Mouse (Mus musculus) R1 (cell line): Measurements from ENCODE around the gene Zbtb46.

Experiments used
- DNase-seq: peaks from one replicate; pipeline ENCODE4 v3.0.0-alpha.2; 2018; ENCODE audit warnings: low read depth, low spot score

Zbtb46 gene

DNA sequence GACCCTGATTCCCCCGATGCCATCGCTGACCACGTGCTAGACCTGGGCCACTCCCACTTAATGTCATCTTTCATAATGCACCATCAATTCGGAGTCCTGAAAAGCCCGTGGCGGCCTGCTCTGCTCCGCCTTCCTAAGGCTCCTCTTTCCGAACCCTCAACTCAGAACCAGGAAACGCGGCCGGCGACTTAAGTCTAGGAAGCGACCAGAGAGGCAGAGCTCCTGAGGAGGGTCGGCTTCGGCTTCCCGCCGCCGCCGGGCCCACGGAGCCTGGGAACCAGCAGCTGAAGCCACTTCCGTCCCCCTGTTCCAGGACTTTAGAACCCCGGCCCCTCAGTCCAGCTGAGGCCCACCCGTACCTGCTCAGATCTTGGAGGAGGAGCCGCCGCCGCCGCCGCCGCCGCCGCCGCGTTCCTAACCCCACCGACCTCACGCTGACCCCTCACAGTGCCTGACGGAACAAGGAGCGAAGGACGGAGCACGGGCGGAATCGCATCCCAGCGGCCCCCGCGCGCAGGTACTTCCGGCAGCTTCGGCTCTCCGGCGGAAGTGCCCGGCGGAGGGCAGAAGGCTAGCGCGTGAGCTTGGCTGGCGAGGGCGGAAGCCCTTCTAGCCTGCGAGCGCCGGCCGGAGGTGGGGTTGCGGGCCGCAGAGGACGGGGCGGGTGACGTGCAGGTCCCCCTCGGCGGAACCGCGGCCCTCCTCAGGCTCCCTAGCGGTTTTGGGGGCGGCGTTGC, 94.2 kb downstream of the Zbtb46 start, which contains the start of the genes Zgpat and Arfrp1:
TSS of gene Zgpat (plus strand) at position 69 of the 737 bp plus-strand sequence.
TSS of gene Arfrp1 (minus strand) at position 545 of the 737 bp plus-strand sequence.
- DNase-seq, result peak; percentile 92

DNA sequence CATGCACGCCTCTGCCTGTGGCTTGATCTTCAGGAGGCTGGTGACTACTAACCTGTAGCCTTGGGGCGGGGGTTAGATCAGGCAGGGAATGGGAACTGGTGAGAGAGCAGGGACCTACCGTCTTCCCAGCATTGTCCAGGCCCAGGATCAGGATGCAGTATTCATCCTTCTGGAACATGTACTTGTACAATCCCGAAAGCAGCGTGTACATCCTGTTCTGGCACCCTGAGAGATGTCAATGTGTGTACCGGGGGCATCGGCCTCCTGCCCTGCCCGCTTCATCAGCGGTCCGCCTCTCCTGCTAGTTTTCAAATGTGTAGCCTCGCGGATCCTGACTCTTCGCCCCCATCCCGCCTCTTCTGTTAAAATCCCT, 94.8 kb downstream of the Zbtb46 start:
- DNase-seq, result no peak

DNA sequence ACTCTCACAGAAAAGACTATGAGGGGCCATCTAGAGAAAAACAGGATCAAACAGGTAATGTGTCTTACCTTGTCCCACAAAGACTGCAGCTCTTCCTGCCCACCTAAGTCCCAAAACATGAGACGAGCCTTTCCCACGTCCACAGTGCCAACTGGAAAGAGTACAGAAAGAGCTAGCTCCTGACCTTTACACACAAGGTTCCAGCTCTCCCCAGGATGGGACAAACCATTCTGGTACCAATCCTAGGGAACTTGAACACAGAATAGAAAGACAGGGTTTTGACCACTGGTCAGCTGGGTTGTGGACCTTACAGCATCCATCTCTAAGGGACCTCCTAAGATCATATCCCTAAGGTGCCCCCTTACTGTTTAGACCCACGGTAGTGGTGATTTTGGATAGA, 95.3 kb downstream of the Zbtb46 start:
- no peak for DNase-seq

DNA sequence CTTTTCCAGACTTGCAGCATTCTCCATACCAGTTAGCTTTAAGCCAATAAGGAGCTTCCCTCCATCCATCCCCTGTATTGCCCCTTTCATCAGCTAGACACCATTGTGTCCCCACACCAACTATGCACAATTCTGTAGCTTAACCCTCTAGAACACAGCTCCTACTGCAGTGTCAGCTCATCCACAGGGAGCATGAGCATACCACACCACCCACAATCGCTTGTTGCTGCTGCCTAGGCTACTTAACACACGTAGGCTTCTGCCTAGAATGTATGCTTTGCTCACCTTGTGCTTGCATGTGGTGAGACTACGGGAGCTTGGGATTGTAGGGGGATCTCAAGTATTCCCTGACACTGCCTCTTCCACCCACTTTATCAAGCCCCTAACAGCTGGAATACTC, 102.4 kb downstream of the Zbtb46 start:
- DNase-seq, result no peak

DNA sequence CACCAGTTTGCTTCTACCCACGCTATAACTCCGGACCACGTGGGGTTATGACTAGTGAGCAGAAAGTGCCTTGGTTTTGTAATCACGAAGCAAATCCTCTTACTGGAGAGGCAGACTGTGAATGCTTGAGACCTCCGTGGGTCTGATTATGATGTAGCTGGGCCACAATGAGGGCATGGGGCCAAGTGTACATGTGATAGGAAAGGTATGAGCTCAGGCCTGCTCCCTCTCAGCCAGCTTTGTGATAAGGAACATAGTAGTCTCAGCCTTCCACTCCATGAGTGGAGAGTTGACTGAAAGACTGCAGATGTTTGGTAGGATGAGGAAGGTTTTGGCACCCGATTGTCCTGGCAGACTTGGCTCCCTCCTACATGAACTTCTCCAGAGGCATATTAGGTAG, 116.5 kb downstream of the Zbtb46 start:
- no peak for DNase-seq

DNA sequence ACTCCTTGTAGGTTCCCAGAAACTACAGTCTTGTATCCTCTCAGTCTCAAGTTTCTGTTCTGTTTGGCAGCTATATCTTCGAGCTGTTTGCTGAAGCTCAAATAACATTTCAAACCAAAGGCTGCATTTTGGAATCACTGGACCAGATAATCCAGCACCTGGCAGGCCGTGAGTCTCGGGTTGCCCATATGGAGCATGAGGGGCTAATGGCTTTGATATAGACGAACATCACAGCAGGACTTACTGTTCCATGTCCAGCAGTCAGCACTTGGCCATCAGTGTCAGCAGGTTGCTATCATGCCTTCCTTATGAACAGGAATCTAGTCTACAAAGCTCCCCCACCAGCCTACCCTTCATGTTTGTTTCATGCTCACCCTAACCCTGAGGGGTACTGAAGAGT, 118.8 kb downstream of the Zbtb46 start:
- no peak for DNase-seq
